Mouse (Mus musculus) cerebellum, adult 9-10 months (tissue): ENCODE data around the gene Krtap24-1.

Experiments used
- DNase-seq: peaks from one replicate; pipeline ENCODE4 v3.0.0; 2022

Krtap24-1 gene

GRCm38 (mm10) chr16:88563045-88563913, 48.8 kb downstream of the Krtap24-1 start, which contains the start of gene Cldn8:
Gene Cldn8 (minus strand): TSS chr16:88563183.
- no peak for DNase-seq

- no peak for DNase-seq
Observed at GRCm38 (mm10) chr16:88561617-88562164, 50.4 kb downstream of the Krtap24-1 start.
